7 mouse cellular contexts compared by ENCODE assay signal in the genomic region with DNA sequence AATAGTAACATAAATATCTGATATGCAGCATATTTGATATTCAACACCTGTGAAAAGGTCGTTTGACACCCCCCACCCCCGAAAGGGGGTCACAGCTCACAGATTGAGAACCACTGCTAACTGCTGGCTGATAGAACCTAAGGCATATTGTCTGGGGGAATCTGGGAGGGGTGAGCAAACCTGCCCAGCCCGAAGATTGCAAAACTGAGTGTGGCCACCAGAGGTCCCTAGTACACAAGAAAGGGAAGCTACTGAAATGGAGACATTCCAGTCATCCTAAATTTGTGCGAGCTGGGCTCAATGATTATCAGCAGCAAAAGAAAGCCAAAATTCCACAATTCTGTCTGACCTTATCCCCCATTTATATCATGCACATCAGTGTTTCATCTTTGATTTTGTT. TPM values are rescaled to one million over a fixed set of nuclear protein-coding genes. Genes with fewer than 3 reads are reported as not detected.
DNase-seq lines count a peak whose midpoint lies in the region; ATAC-seq and TF ChIP-seq lines count a peak whose summit lies in the region.

No protein-coding gene starts in this region.

- H3K27me3 ChIP-seq in forebrain, embryonic 16.5 days (replicated peaks; ENCODE audit: control insufficient read depth, insufficient read depth, low read length), result no peaks in the 10 kb centered on the region
- H3K27me3 ChIP-seq in stomach, postnatal 0 days (ENCODE audit: control insufficient read depth, insufficient read depth, low read length), result no peaks in the 10 kb centered on the region

- H3K27ac ChIP-seq in forebrain, embryonic 16.5 days (ENCODE audit: low read length), result no peak overlapping the region
- H3K27ac ChIP-seq in stomach, postnatal 0 days (replicated peaks), result no peak overlapping the region

- no peak overlapping the region for H3K4me2 ChIP-seq in forebrain, embryonic 16.5 days (ENCODE audit: low read length)
- no peak overlapping the region for H3K4me2 ChIP-seq in stomach, postnatal 0 days (replicated peaks; ENCODE audit: low read depth)

- H3K9ac ChIP-seq in forebrain, embryonic 16.5 days (replicated peaks; ENCODE audit: low read depth, low read length), result no peak overlapping the region
- H3K9ac ChIP-seq in stomach, postnatal 0 days (ENCODE audit: low read length), result no peak overlapping the region

- no peaks in the 10 kb centered on the region for H3K4me1 ChIP-seq in forebrain, embryonic 16.5 days (replicated peaks; ENCODE audit: control insufficient read depth, insufficient read depth, low read length)
- no peaks in the 10 kb centered on the region for H3K4me1 ChIP-seq in stomach, postnatal 0 days (replicated peaks; ENCODE audit: control insufficient read depth, insufficient read depth)

- peak; percentile 45; the same call in 1 of the 2 replicates for ATAC-seq in forebrain, embryonic 16.5 days
- ATAC-seq in stomach, postnatal 0 days (ENCODE audit: low FRiP score, low TSS enrichment), result no peak

- no peaks in the 10 kb centered on the region for H3K36me3 ChIP-seq in forebrain, embryonic 16.5 days (ENCODE audit: control insufficient read depth, insufficient read depth)
- H3K36me3 ChIP-seq in stomach, postnatal 0 days (ENCODE audit: control insufficient read depth, insufficient read depth, low read length), result no peaks in the 10 kb centered on the region

- no peaks in the 10 kb centered on the region for H3K9me3 ChIP-seq in forebrain, embryonic 16.5 days (ENCODE audit: control insufficient read depth, low read length)
- H3K9me3 ChIP-seq in stomach, postnatal 0 days (ENCODE audit: control insufficient read depth, low read length), result no peaks in the 10 kb centered on the region

- WGBS in forebrain, embryonic 16.5 days, result 15% methylated on average over 4 of the region's 4 CpGs
- 8% methylated on average over 4 of the region's 4 CpGs for WGBS in stomach, postnatal 0 days

- peak; percentile 57 for DNase-seq in MN1 (ENCODE audit: low spot score)
- peak; percentile 77 for DNase-seq in brain, adult 2 months (ENCODE audit: low read depth, low spot score)
- DNase-seq in induced T-regulatory cell, adult 2 months (ENCODE audit: low read depth), result peak; percentile 56
- peak; percentile 63 to 67 for DNase-seq in left cerebral cortex, postnatal 36 days (ENCODE audit: low spot score in 2 of 2)
- DNase-seq in natural killer cell, adult 2 months (ENCODE audit: low spot score in 2 of 2), result peak; percentile 22 to 33
- DNase-seq in stomach, postnatal 0 days (ENCODE audit: low spot score), result peak; percentile 69

- intact Hi-C loops in left cerebral cortex, postnatal 36 days (cut with DNase I), result loop anchor here (2.0 kb wide), 1 partner anchor 28 kb away; no protein-coding TSS in a partner anchor

- peak; percentile 84 for TF ChIP-seq CTCF in stomach, postnatal 0 days (IDR thresholded peaks at IDR 0.05; ENCODE audit: low read depth)

- no peak for TF ChIP-seq EP300 in stomach, postnatal 0 days (optimal IDR thresholded peaks at IDR 0.05)

- H3K4me3 ChIP-seq in forebrain, embryonic 16.5 days (replicated peaks; ENCODE audit: low read length), result no peak overlapping the region
- H3K4me3 ChIP-seq in stomach, postnatal 0 days (ENCODE audit: low read depth, low read length), result no peak overlapping the region

RNA-seq across cellular contexts. Expression of a gene that starts 42.9 kb away (rescaled TPM):
- not detected in 2 replicates for polyA plus RNA-seq in forebrain, embryonic 16.5 days (2015; fragmentation: Nextera tagmentation; extraction: Ambion mirVana)
- not detected for total RNA-seq in left cerebral cortex, postnatal 36 days (2021)
- not detected in 2 replicates for polyA plus RNA-seq in stomach, postnatal 0 days (2015; fragmentation: Nextera tagmentation; extraction: Ambion mirVana)
